Mouse (Mus musculus) forebrain, embryonic 11.5 days (tissue): Measurements from ENCODE around the gene Iqgap2. TPM values are rescaled to one million over a fixed set of nuclear protein-coding genes. Genes with fewer than 3 reads are reported as not detected.

ENCODE experiments used
- ATAC-seq: fragments of 200-750 bp; cut with Nextera tagmentation; replicated peaks from 2 replicates; pipeline ENCODE4 v1.8.0; 2017; ENCODE audit warnings: moderate TSS enrichment; ENCODE audit not compliant: low FRiP score
- DNase-seq: peaks from one replicate; pipeline ENCODE4 v3.0.0-alpha.2; 2017; ENCODE audit warnings: low spot score
- H3K27ac ChIP-seq: fragments of 300-500 bp; sonication (generic); 2 replicates; pipeline ENCODE4 v1.5.1; 2014; ENCODE audit warnings: low read depth, low read length
- H3K27me3 ChIP-seq: fragments of 300-500 bp; sonication (generic); 2 replicates; pipeline ENCODE4 v1.6.1; 2014; ENCODE audit warnings: mild to moderate bottlenecking, low read length, mixed read lengths; ENCODE audit not compliant: control insufficient read depth, insufficient read depth
- H3K36me3 ChIP-seq: fragments of 300-500 bp; sonication (generic); 2 replicates; pipeline ENCODE4 v1.6.1; 2014; ENCODE audit warnings: mild to moderate bottlenecking, low read length, moderate library complexity, mixed read lengths; ENCODE audit not compliant: control insufficient read depth, insufficient read depth
- H3K4me1 ChIP-seq: fragments of 300-500 bp; sonication (generic); replicated peaks from 2 replicates; pipeline ENCODE4 v1.6.1; 2014; ENCODE audit warnings: low read length, mixed read lengths; ENCODE audit not compliant: control insufficient read depth, insufficient read depth
- H3K4me2 ChIP-seq: fragments of 300-500 bp; sonication (generic); 2 replicates; pipeline ENCODE4 v1.6.1; 2014; ENCODE audit warnings: low read depth, mild to moderate bottlenecking, low read length, moderate library complexity, mixed read lengths; ENCODE audit not compliant: severe bottlenecking
- H3K4me3 ChIP-seq: fragments of 300-500 bp; sonication (generic); 2 replicates; pipeline ENCODE4 v1.5.1; 2014; ENCODE audit warnings: low read depth, low read length
- H3K9ac ChIP-seq: fragments of 300-500 bp; sonication (generic); 2 replicates; pipeline ENCODE4 v1.6.1; 2014; ENCODE audit warnings: low read length
- H3K9me3 ChIP-seq: fragments of 300-500 bp; sonication (generic); 2 replicates; pipeline ENCODE4 v1.6.1; 2016; ENCODE audit warnings: low read length, mixed read lengths; ENCODE audit not compliant: control insufficient read depth
- whole genome bisulfite sequencing: fragments of 180-500 bp; shearing (Covaris S2); extraction: QIAGEN DNeasy Blood & Tissue Kit; methylation state at CpG from one replicate; pipeline ENCODE4 v1.1.7; 2014; 5-methylcytosine and 5-hydroxymethylcytosine counted together
- polyA plus RNA-seq: library from polyadenylated mRNA; unstranded; fragments of >200 nt; fragmentation: Nextera tagmentation; extraction: Ambion mirVana; gene quantifications from 2 replicates; pipeline ENCODE4 v1.2.1, GENCODE M21; 2014

Iqgap2 gene
- polyA plus RNA-seq, 1 experiment from 2014 or later = 20.1 TPM

- ATAC-seq = no peak
- Histone ChIP-seq H3K4me2 (no peak overlapping the region), H3K9ac (no peak overlapping the region), H3K9me3 (no peaks in the 10 kb centered on the region), H3K4me1 (no peaks in the 10 kb centered on the region), H3K36me3 (no peaks in the 10 kb centered on the region), H3K4me3 (no peak overlapping the region), H3K27ac (no peak overlapping the region), H3K27me3 (no peaks in the 10 kb centered on the region)
- DNase-seq = no peak
- 81% methylated on average over 2 of the region's 2 CpGs for WGBS
These were observed 17.5 kb upstream of the Iqgap2 start for GRCm38 (mm10) chr13:95909244-95909643.

DNA sequence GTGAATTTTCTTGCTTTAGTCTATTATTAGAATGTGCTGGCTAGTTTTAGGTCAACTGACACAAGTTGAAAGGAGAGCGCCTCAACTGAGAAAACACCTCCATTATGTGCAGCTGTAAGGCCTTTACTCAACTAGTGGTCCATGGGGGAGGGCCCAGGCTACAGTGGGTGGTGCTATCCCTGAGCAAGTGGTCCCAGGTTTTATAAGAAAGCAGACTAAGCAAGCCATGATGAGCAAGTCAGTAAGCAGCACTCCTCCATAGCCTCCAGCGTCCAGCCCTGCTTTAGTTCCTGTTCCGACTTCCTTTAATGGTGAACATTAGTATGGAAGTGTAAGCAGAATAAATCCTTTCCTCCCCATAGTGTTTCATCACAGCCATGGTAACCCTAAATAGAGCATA lies 11.0 kb upstream of the Iqgap2 start:
- Histone ChIP-seq H3K27me3 (no peaks in the 10 kb centered on the region), H3K4me1 (no peaks in the 10 kb centered on the region), H3K9ac (no peak overlapping the region), H3K27ac (no peak overlapping the region), H3K9me3 (no peaks in the 10 kb centered on the region), H3K4me2 (no peak overlapping the region), H3K4me3 (no peak overlapping the region), H3K36me3 (no peaks in the 10 kb centered on the region)
- no peak for ATAC-seq
- 86% methylated on average over 3 of the region's 3 CpGs for WGBS
- no peak for DNase-seq

- no peak for DNase-seq
These were observed 8.3 kb upstream of the Iqgap2 start for GRCm38 (mm10) chr13:95899885-95900650.

GRCm38 (mm10) chr13:95896501-95896900 lies 4.8 kb upstream of the Iqgap2 start:
- DNase-seq (no peak), ATAC-seq (no peak)
- Histone ChIP-seq H3K27ac (no peak overlapping the region), H3K36me3 (no peaks in the 10 kb centered on the region), H3K4me2 (no peak overlapping the region), H3K4me3 (no peak overlapping the region), H3K27me3 (no peaks in the 10 kb centered on the region; the same call in 1 of the 2 replicates), H3K9me3 (no peaks in the 10 kb centered on the region), H3K4me1 (peaks cover 2% of the 10 kb centered on the region; the same call in 1 of the 2 replicates), H3K9ac (no peak overlapping the region)
- 91% methylated on average over 6 of the region's 6 CpGs for WGBS

More at GRCm38 (mm10) chr13:95899885-95900650, 8.3 kb upstream of the Iqgap2 start:
- H3K9ac ChIP-seq = no peak overlapping the region
- no peak overlapping the region for H3K4me2 ChIP-seq
- ATAC-seq = no peak
- no peaks in the 10 kb centered on the region for H3K4me1 ChIP-seq
- H3K9me3 ChIP-seq = no peaks in the 10 kb centered on the region
- H3K4me3 ChIP-seq = no peak overlapping the region
- H3K27ac ChIP-seq = no peak overlapping the region
- H3K36me3 ChIP-seq = no peaks in the 10 kb centered on the region
- no peaks in the 10 kb centered on the region for H3K27me3 ChIP-seq
- WGBS = 79% methylated on average over 1 of the region's 1 CpGs

DNA sequence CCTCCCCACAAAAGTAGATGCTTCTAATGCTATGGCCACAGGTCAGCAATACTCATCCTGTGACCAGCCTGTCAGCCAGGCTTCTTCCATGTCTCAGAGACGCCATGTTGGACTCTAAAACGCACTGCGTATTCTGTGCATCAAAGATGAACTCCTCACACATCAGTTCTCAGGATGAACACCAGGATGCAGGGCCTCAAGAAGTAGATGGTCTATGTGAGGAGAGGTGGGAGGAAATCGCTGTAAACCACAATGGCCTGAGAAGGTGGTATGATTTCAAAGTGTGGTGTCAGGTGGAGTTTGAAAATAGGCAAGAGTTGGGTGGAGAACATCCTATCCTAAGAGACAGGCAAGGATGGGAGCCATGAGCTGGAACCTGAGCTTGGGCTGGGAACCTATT lies 1.4 kb upstream of the Iqgap2 start:
- Histone ChIP-seq H3K4me3 (no peak overlapping the region), H3K9ac (no peak overlapping the region), H3K9me3 (no peaks in the 10 kb centered on the region), H3K27ac (no peak overlapping the region), H3K36me3 (no peaks in the 10 kb centered on the region), H3K4me1 (peaks cover 14% of the 10 kb centered on the region), H3K4me2 (no peak overlapping the region), H3K27me3 (no peaks in the 10 kb centered on the region; the same call in 1 of the 2 replicates)
- WGBS = 93% methylated on average over 4 of the region's 4 CpGs
- DNase-seq = no peak
- ATAC-seq = no peak

DNA sequence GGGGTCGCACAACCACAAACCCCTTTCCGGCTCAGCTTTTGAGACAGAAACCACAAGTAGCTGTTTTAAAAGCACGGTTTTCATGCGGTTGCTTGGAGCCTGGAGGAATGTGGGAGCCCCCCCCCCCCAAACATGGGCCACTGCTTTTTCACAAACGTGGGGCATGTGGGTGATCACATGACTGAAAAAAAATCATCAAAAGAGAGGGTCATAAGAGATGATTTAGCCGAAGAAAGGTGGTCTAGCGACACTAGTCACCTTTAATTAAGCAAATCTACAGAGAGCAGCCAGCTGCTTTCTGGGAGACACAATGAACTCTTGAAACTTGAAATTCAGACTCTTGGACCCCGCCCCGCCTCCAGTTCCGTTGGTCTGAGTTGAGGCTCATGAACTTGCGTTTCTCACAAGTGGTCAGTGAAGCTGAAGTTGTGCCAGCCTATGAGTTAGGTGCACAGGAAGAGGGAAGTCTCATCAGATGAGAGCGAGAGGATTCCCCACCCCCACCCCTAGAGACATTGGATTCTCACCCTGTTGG lies 956 bp upstream of the Iqgap2 start:
- Histone ChIP-seq H3K9ac (peak overlapping the region; percentile 91), H3K27ac (no peak overlapping the region), H3K4me1 (peaks cover 14% of the 10 kb centered on the region), H3K27me3 (no peaks in the 10 kb centered on the region; the same call in 1 of the 2 replicates), H3K9me3 (no peaks in the 10 kb centered on the region), H3K4me2 (peak overlapping the region; percentile 95), H3K4me3 (peak overlapping the region; percentile 84), H3K36me3 (no peaks in the 10 kb centered on the region)
- ATAC-seq = peak; percentile 1; the same call in 1 of the 2 replicates
- DNase-seq = peak; percentile 51
- WGBS = 17% methylated on average over 12 of the region's 12 CpGs

GRCm38 (mm10) chr13:95891926-95892610 lies 346 bp upstream of the Iqgap2 start:
- WGBS = under 1% methylated on average over 47 of the region's 52 CpGs
- Histone ChIP-seq H3K36me3 (no peaks in the 10 kb centered on the region), H3K9ac (peak overlapping the region; percentile 91), H3K4me1 (peaks cover 14% of the 10 kb centered on the region), H3K4me3 (peak overlapping the region; percentile 84), H3K27ac (peak overlapping the region; percentile 68), H3K27me3 (no peaks in the 10 kb centered on the region; the same call in 1 of the 2 replicates), H3K4me2 (peak overlapping the region; percentile 95), H3K9me3 (no peaks in the 10 kb centered on the region)
- ATAC-seq (peak; percentile 84), DNase-seq (peak; percentile 95)

DNA sequence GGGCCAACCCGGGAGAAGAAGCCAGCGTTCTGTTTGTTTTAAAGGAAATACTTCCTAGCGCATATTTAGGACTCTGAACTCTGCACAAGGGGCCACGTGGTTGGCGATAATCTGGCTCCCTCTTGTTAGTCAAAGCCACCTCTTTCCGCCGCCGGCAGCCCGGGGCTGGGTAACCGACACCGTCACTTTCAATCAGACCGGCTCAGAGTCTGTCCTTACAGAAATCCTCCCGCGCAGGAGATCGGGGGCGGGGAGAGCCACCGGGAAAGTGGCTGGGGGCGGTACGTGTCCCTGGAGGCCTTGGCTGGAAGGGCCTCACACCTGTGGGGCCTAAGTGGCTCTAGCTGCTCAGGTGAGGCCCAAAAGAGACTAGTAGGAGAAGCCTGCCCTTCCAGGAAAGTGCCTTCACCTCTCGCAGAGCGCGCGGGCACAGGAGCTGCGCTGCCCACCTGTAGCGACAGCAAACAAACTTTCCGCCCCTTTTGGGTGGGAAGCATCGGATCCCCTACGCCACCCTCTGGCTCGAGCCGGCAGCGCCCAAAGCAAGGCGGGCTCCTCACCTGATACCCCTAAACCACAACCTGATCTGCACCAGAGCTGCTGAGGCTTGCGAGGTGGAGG lies 761 bp downstream of the Iqgap2 start:
- peak; percentile 87 for DNase-seq
- under 1% methylated on average over 33 of the region's 33 CpGs for WGBS
- peaks cover 16% of the 10 kb centered on the region for H3K4me1 ChIP-seq
- peak overlapping the region; percentile 95 for H3K4me2 ChIP-seq
- peak; percentile 68 for ATAC-seq
- peak overlapping the region; percentile 84 for H3K4me3 ChIP-seq
- no peaks in the 10 kb centered on the region; the same call in 1 of the 2 replicates for H3K27me3 ChIP-seq
- no peaks in the 10 kb centered on the region for H3K36me3 ChIP-seq
- peak overlapping the region; percentile 91 for H3K9ac ChIP-seq
- peak overlapping the region; percentile 46; the same call in 1 of the 2 replicates for H3K27ac ChIP-seq
- H3K9me3 ChIP-seq = no peaks in the 10 kb centered on the region
